Mouse (Mus musculus) cerebellum, adult 2 months (tissue): ENCODE measurements around the gene Mybpc2. TPM values are rescaled to one million over a fixed set of nuclear protein-coding genes. Genes with fewer than 3 reads are reported as not detected.
A peak's percentile ranks its signal among the peaks of the same experiment; 100 is the strongest.

ENCODE experiments used
- DNase-seq, 2 experiments: peaks; one replicate each; pipeline ENCODE4 v3.0.0; 2021
- H3K27ac ChIP-seq: fragments of 200-500 bp; 2 replicates; pipeline ENCODE4 v1.5.1; 2012; ENCODE audit warnings: low read length, control low read depth, inconsistent platforms; ENCODE audit not compliant: insufficient read depth
- H3K27me3 ChIP-seq: fragments of 200-500 bp; 2 replicates; pipeline ENCODE4 v1.6.1; 2012; ENCODE audit warnings: inconsistent platforms, mild to moderate bottlenecking, low read length, moderate library complexity; ENCODE audit not compliant: control insufficient read depth, insufficient read depth
- H3K4me1 ChIP-seq: fragments of 200-500 bp; 2 replicates; pipeline ENCODE4 v1.6.1; 2011; ENCODE audit warnings: low read length; ENCODE audit not compliant: control insufficient read depth, insufficient read depth
- H3K4me3 ChIP-seq: fragments of 200-500 bp; replicated peaks from 2 replicates; pipeline ENCODE3; 2011; ENCODE audit warnings: mild to moderate bottlenecking, low read depth, low read length, control low read depth; ENCODE audit not compliant: insufficient read depth
- CTCF ChIP-seq: fragments of 200-500 bp; IDR thresholded peaks from 2 replicates; pipeline ENCODE4 v1.5.1; 2011; ENCODE audit warnings: low read depth, mild to moderate bottlenecking, control low read depth, low read length, moderate library complexity, borderline replicate concordance; ENCODE audit not compliant: insufficient read depth
- POLR2A ChIP-seq: fragments of 200-500 bp; IDR thresholded peaks from 2 replicates; pipeline ENCODE4 v1.6.1; 2011; ENCODE audit warnings: low read length, control low read depth, borderline replicate concordance; ENCODE audit not compliant: insufficient read depth
- WGBS: fragments of 180-500 bp; shearing (Covaris S2); methylation state at CpG from one replicate; pipeline ENCODE4 v1.1.7; 2018; 5-methylcytosine and 5-hydroxymethylcytosine counted together
- polyA plus RNA-seq: library from polyadenylated mRNA; depleted of rRNA; stranded (reverse); fragments of >200 nt; gene quantifications from 2 replicates; pipeline ENCODE4 v1.2.3, GENCODE M21; 2012

Gene Mybpc2
- polyA plus RNA-seq, 1 experiment = 0.18 TPM

DNA sequence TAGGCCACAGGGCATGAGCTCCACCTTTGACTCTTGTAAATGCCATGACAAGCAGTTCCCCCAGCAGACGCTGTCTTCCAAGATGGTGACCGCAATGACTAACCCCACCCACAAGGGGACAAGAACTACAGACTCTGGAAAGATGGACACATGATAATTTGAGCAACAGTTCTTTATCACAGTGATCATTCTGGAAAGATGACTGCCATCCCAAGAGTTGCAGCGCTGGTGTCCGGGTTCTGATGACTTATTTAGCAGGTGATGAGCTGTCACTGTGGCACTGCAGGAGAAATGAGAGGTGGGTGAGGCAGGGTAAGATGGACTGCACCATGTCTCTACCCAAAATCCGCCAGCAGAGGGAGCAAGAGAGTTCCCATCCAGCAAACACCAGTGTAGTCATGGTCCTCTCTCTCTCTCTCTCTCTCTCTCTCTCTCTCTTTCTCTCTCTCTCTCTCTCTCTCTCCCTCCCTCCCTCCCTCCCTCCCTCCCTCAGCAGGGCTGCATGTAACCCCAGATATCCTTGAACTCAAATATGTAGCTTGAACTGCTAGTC lies 22.8 kb downstream of the Mybpc2 start:
- Histone ChIP-seq H3K4me1 (no peaks in the 10 kb centered on the region), H3K27ac (no peak overlapping the region), H3K4me3 (no peak overlapping the region), H3K27me3 (no peaks in the 10 kb centered on the region)
- WGBS = 33% methylated on average over 5 of the region's 5 CpGs
- DNase-seq = peak; percentile 69 to 77
- peak; percentile 79 for TF ChIP-seq CTCF
- TF ChIP-seq POLR2A = no peak

GRCm38 (mm10) chr7:44500046-44500445 lies 24.4 kb downstream of the Mybpc2 start:
- TF ChIP-seq CTCF = no peak
- no peak for TF ChIP-seq POLR2A
- Histone ChIP-seq H3K4me1 (peaks cover 5% of the 10 kb centered on the region; the same call in 1 of the 2 replicates), H3K27ac (no peak overlapping the region), H3K4me3 (no peak overlapping the region), H3K27me3 (no peaks in the 10 kb centered on the region)
- WGBS = 67% methylated on average over 20 of the region's 20 CpGs
- DNase-seq = peak in 1 of 2 experiments; percentile 13

GRCm38 (mm10) chr7:44498922-44499321 lies 25.5 kb downstream of the Mybpc2 start:
- H3K27me3 ChIP-seq = no peaks in the 10 kb centered on the region
- H3K27ac ChIP-seq = no peak overlapping the region
- TF ChIP-seq CTCF (no peak), POLR2A (no peak)
- H3K4me1 ChIP-seq = peaks cover 10% of the 10 kb centered on the region
- 48% methylated on average over 1 of the region's 1 CpGs for WGBS
- no peak overlapping the region for H3K4me3 ChIP-seq
- DNase-seq = no peak

DNA sequence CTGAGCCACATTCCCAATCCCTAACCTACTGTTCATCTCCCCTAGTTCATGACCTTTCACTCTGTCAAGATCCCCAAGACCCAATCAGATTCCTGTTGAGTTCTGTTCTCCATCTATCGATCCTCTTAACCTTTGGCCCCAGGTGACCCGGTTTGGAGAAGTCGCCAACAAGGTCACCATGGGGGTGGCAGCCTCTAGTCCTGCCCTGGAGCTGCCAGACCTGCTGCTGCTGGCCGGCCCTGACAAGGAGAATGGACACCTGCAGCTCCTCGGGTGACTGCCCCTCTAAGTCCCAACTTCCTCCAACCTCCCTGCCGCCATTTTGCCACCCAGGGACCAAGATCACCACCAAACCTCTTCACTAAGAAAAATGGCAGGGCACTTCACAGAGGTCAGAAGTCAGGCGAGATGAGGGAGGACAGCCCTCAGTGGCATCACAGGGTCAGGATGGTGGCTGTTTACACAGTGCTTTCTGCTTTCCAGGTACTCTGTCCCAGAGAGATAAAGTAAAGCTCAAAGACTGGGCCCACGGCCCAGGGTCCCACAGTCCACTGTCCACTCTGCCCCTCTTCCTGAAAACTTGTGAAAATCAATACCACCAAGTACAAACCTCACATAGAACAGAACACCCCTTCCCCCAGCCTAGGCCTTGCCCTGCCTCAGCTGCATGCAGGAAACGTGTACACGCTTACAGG lies 26.9 kb downstream of the Mybpc2 start:
- 88% methylated on average over 10 of the region's 10 CpGs for WGBS
- Histone ChIP-seq H3K27ac (no peak overlapping the region), H3K4me1 (peaks cover 13% of the 10 kb centered on the region), H3K4me3 (no peak overlapping the region), H3K27me3 (no peaks in the 10 kb centered on the region)
- TF ChIP-seq CTCF (no peak), POLR2A (no peak)
- peak in 1 of 2 experiments; percentile 33 for DNase-seq

DNA sequence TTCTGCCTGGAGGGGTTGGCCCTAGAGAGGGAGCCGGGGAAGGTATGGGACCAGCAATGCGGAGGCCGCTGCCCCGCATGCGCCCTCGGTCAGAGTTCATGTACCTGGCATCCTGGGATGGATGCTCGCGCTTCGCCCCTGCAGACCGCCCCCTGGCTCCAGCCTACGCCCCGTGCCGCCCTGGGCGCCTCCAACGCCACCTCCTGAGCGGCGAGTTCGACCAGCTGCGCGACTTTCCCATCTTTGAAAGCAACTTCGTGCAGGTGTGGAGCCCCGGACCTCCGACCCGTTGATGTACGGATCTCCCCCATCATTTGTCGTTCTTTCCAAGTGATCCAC lies 27.7 kb downstream of the Mybpc2 start:
- TF ChIP-seq CTCF (no peak), POLR2A (no peak)
- Histone ChIP-seq H3K4me1 (peaks cover 13% of the 10 kb centered on the region), H3K4me3 (peak overlapping the region; percentile 73), H3K27me3 (no peaks in the 10 kb centered on the region), H3K27ac (peak overlapping the region; percentile 82)
- under 1% methylated on average over 26 of the region's 26 CpGs for WGBS
- DNase-seq = no peak

DNA sequence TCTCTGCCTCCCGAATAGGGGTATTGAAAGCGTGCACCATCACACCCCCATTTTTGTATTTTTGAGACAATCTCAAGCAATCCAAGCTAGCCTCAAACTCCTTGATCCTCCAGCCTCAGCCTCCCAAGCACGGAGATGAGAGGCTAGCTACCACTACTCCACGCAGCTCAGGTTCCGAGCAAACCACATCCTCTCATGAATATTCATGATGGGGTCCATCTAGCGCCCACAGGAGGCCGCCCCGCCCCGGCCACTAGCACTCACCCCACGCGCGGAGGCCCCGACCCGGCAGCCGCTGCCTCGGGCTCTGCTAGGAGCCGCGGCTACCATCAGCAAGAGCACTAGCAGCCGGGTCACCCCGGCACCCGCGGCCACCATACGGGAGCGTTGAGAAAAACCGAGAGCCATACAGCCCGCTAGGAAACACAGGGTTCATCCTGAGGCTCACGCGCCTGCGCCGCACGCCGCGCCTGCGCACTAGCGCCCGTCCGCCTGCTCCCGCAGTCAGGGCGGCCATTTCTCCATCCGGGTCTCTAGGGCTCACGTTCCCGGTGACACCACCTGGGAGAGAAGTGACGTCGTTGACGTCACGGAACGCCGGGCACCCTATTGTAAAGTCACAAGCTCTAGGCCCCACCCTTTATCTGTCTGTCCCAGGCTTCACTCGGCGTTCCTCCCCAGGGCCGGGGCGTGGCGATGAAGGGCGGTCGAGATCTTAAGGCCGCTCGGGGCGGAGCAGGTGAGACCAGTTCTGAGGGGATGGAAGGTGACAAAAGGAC lies 28.3 kb downstream of the Mybpc2 start, which contains the start of the genes Emc10 and Fam71e1:
TSS of gene Emc10 (minus strand) at position 538 of the 779 bp plus-strand sequence.
TSS of gene Fam71e1 (plus strand) at position 590 of the 779 bp plus-strand sequence.
- Histone ChIP-seq H3K27ac (peak within 1 kb of the TSS; percentile 82), H3K27me3 (no peaks in the 10 kb centered on the region), H3K4me3 (peak within 1 kb of the TSS; percentile 96), H3K4me1 (peaks cover 13% of the 10 kb centered on the region)
- TF ChIP-seq CTCF (no peak), POLR2A (peak; percentile 80)
- whole genome bisulfite sequencing = 1% methylated on average over 58 of the region's 58 CpGs
- peak; percentile 99 for DNase-seq

- H3K27me3 ChIP-seq = no peaks in the 10 kb centered on the region
- WGBS = 57% methylated on average over 7 of the region's 7 CpGs
- H3K4me3 ChIP-seq = peak overlapping the region; percentile 96
- H3K27ac ChIP-seq = no peak overlapping the region
- H3K4me1 ChIP-seq = peaks cover 13% of the 10 kb centered on the region
- peak in 1 of 2 experiments; percentile 19 for DNase-seq
- TF ChIP-seq CTCF (no peak), POLR2A (no peak)
These were observed 29.4 kb downstream of the Mybpc2 start for GRCm38 (mm10) chr7:44495086-44495485.

DNA sequence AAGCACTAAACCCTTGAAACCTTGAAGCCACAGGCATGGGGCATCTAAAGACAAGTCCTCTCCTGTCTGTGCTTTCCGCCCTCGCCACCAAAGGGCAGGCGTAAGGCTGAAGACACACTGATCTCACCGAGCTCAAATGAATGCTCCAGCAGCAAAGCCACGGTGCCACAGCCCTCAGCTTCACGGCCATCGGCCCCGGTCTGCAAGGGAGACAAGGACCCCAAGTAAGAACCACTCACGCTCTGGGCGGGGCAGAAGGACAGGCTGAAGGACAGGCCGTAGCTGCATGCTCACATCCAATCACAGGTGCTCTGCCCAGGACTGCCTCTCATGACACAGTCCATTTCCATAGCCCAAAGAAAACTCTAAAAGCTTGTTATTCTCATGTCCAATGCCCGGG lies 29.8 kb downstream of the Mybpc2 start:
- DNase-seq = peak in 1 of 2 experiments; percentile 20
- peaks cover 13% of the 10 kb centered on the region for H3K4me1 ChIP-seq
- 90% methylated on average over 12 of the region's 12 CpGs for WGBS
- TF ChIP-seq CTCF = no peak
- TF ChIP-seq POLR2A = no peak
- H3K27ac ChIP-seq = no peak overlapping the region
- no peak overlapping the region for H3K4me3 ChIP-seq
- H3K27me3 ChIP-seq = no peaks in the 10 kb centered on the region
